Mouse (Mus musculus) ES-E14 (cell line): ENCODE data around the gene Ctrb1. TPM values are rescaled to one million over a fixed set of nuclear protein-coding genes. Genes with fewer than 3 reads are reported as not detected.

Experiments
- DNase-seq: peaks from one replicate; pipeline ENCODE4 v3.0.0-alpha.2; 2013; ENCODE audit warnings: low read depth, low spot score
- H3K27ac ChIP-seq: 2 replicates; pipeline ENCODE4 v1.5.1; 2012; ENCODE audit warnings: low read depth, mild to moderate bottlenecking, low read length, moderate library complexity, mixed read lengths; ENCODE audit not compliant: poor library complexity, insufficient read depth, severe bottlenecking
- H3K36me3 ChIP-seq: 2 replicates; pipeline ENCODE4 v1.6.1; 2012; ENCODE audit warnings: mild to moderate bottlenecking, low read length, moderate library complexity, mixed read lengths; ENCODE audit not compliant: control insufficient read depth, poor library complexity, insufficient read depth, severe bottlenecking
- H3K4me1 ChIP-seq, 2 experiments: fragments of 150-350 bp in 1 of 2; sonication (generic) in 1 of 2; 2 replicates each; pipeline ENCODE4 v1.6.1; 2012; ENCODE audit warnings: low read length in 2 of 2, mild to moderate bottlenecking in 1 of 2, mixed read lengths in 1 of 2; ENCODE audit not compliant: control insufficient read depth in 2 of 2, insufficient read depth in 2 of 2, poor library complexity in 1 of 2
- H3K4me3 ChIP-seq, 2 experiments: fragments of 150-350 bp in 1 of 2; sonication (generic) in 1 of 2; 2 replicates each; pipeline ENCODE4 v1.5.1; 2012; ENCODE audit warnings: low read length in 2 of 2, low read depth in 1 of 2, mild to moderate bottlenecking in 1 of 2, mixed read lengths in 1 of 2; ENCODE audit not compliant: insufficient read depth in 1 of 2, poor library complexity in 1 of 2, severe bottlenecking in 1 of 2
- H3K9ac ChIP-seq: 2 replicates; pipeline ENCODE4 v1.6.1; 2012; ENCODE audit warnings: low read depth, mild to moderate bottlenecking, low read length, mixed read lengths; ENCODE audit not compliant: poor library complexity, insufficient read depth, severe bottlenecking
- H3K9me3 ChIP-seq: fragments of 150-350 bp; sonication (generic); 2 replicates; pipeline ENCODE4 v1.6.1; 2012; ENCODE audit warnings: low read depth, mild to moderate bottlenecking, low read length; ENCODE audit not compliant: control insufficient read depth, insufficient read depth
- CHD2 ChIP-seq: IDR thresholded peaks from 2 replicates; pipeline ENCODE4 v1.6.1; 2014; ENCODE audit warnings: mild to moderate bottlenecking, low read depth, low read length, inconsistent platforms
- HCFC1 ChIP-seq: IDR thresholded peaks from 2 replicates; pipeline ENCODE4 v1.6.1; 2012; ENCODE audit warnings: low read length, inconsistent platforms, borderline replicate concordance; ENCODE audit not compliant: insufficient read depth
- MAFK ChIP-seq: IDR thresholded peaks from 2 replicates; pipeline ENCODE4 v1.6.1; 2014; ENCODE audit warnings: mild to moderate bottlenecking, low read depth, low read length, inconsistent platforms; ENCODE audit not compliant: insufficient read depth
- ZC3H11A ChIP-seq: IDR thresholded peaks from 2 replicates; pipeline ENCODE4 v1.6.1; 2012; ENCODE audit warnings: low read depth, mild to moderate bottlenecking, inconsistent platforms, low read length, borderline replicate concordance
- ZNF384 ChIP-seq: IDR thresholded peaks from 2 replicates; pipeline ENCODE4 v1.6.1; 2012; ENCODE audit warnings: low read depth, low read length, inconsistent platforms
- in situ Hi-C, 2 experiments: fragments of 600-800 bp; cut with MboI; formaldehyde crosslinking; loops; one replicate each; pipeline ENCODE4 v1.15.1; 2025; ENCODE audit warnings: low sequenced_read_pairs in 2 of 2, inconsistent platforms in 1 of 2; ENCODE audit not compliant: unreplicated experiment in 2 of 2
- total RNA-seq: library from RNA; depleted of rRNA; stranded (reverse); fragments of 300-350 nt; gene quantifications from 2 replicates; pipeline ENCODE4 v1.2.3, GENCODE M21; 2012

Gene Ctrb1
- total RNA-seq, 1 experiment = 0.22 TPM

- Histone ChIP-seq H3K4me1 (peaks cover 0 to 2% of the 10 kb centered on the region in 2 experiments; a peak in 1 of 4 replicates), H3K36me3 (peaks cover 4% of the 10 kb centered on the region; the same call in 1 of the 2 replicates), H3K9ac (no peak overlapping the region), H3K27ac (no peak overlapping the region), H3K9me3 (no peaks in the 10 kb centered on the region), H3K4me3 (no peak overlapping the region)
- in situ Hi-C loops = no loop called here
- DNase-seq = no peak
- TF ChIP-seq ZC3H11A (peak; percentile 57; the same call in 1 of the 2 replicates), ZNF384 (no peak), HCFC1 (no peak), CHD2 (no peak), MAFK (no peak)
Observed at GRCm38 (mm10) chr8:111662473-111662872, 28.3 kb downstream of the Ctrb1 start.

DNA sequence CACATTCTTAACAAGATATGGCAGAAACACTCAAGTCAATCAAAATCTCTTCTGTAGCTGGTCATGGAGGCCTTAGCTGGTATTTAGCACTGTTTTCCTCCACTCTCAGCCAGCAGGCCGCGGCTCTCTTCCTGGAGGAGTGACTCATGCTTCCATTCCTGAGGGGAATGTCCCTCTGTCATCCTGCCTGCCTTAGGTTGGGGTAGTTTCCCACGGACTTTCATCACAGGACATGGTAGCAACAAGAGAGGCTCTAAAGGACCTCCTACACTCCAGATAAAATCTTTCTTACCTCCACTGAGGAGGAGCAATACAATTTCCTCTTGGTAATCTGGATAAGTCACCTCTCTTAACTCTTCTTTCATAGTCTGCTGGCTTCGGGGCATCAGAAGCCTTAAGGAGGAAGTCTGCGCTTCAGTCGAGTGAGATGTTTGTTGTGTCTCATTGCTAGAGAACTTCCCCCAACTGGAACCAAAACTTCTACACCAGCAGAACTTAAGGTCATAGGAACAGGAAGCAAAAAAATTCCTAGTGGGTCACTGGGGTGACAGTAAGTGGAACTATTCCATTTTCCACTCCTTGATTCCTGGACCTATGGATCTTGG is 31.9 kb downstream of the Ctrb1 start:
- H3K9ac ChIP-seq = no peak overlapping the region
- in situ Hi-C loops = no loop called here
- peaks cover 0 to 14% of the 10 kb centered on the region in 2 experiments; a peak in 1 of 4 replicates for H3K4me1 ChIP-seq
- H3K4me3 ChIP-seq = no peak overlapping the region
- no peaks in the 10 kb centered on the region for H3K9me3 ChIP-seq
- H3K27ac ChIP-seq = no peak overlapping the region
- no peaks in the 10 kb centered on the region; the same call in 1 of the 2 replicates for H3K36me3 ChIP-seq
- TF ChIP-seq MAFK (no peak), ZNF384 (no peak), ZC3H11A (no peak), HCFC1 (no peak), CHD2 (no peak)
- no peak for DNase-seq

DNA sequence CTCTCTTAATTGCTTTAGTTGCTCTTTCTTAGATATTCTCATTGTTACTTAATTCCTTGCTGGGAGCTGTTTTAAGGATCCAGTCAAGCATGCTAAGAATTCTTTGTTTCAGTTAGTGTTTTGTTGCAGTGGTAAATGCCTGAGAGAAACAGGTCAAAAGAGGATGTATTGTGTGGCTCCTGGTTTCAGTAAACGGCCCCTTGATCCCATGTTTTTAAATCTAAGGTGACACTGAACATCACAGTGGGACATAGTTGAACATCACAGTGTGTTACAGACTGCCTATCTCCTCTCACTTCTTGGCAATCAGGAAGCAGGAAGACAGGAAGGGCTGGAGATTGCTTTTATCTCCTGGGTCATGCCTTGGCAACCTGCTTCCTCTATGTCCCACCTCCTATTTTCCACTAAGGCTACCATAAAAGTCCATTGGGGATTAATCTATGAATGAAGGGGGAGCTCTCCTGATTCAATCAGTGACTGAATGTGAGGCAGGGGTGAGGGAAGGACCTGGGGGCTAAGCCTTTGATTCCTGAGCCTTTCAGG is 33.4 kb downstream of the Ctrb1 start:
- no peak for DNase-seq
- no peak overlapping the region for H3K27ac ChIP-seq
- H3K4me3 ChIP-seq = no peak overlapping the region
- no peaks in the 10 kb centered on the region for H3K36me3 ChIP-seq
- H3K9me3 ChIP-seq = no peaks in the 10 kb centered on the region
- peaks cover 0 to 14% of the 10 kb centered on the region in 2 experiments; a peak in 1 of 4 replicates for H3K4me1 ChIP-seq
- in situ Hi-C loops = no loop called here
- TF ChIP-seq ZC3H11A (no peak), HCFC1 (no peak), MAFK (no peak), ZNF384 (no peak), CHD2 (no peak)
- no peak overlapping the region for H3K9ac ChIP-seq

DNA sequence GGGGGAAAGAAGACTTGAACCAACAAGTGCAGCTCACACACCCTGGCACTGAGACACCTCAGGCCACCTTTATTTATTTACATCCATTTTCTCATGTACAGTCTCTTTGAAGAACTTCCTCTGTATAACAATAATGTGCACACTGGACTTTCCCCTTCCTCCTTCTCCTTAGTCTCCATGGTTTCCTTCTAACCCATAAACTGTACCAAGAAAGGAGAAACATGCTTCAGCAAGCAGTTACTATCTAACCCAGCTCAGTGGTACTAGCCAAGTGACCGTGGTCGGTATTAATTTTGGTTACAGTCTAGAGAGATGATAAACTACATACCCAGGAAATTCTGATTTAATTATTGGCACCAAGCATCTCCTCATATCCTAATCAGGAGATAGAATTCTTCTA is 37.3 kb downstream of the Ctrb1 start:
- peaks cover 9 to 18% of the 10 kb centered on the region in 2 experiments for H3K4me1 ChIP-seq
- no peaks in the 10 kb centered on the region for H3K36me3 ChIP-seq
- H3K27ac ChIP-seq = no peak overlapping the region
- TF ChIP-seq HCFC1 (no peak), ZC3H11A (no peak), ZNF384 (no peak), MAFK (no peak), CHD2 (no peak)
- no peak overlapping the region for H3K9ac ChIP-seq
- in situ Hi-C loops = no loop called here
- DNase-seq = no peak
- no peak overlapping the region for H3K4me3 ChIP-seq
- no peaks in the 10 kb centered on the region for H3K9me3 ChIP-seq
